Mouse (Mus musculus): Measurements from ENCODE around the gene Olfr924. TPM values are rescaled to one million over a fixed set of nuclear protein-coding genes. Genes with fewer than 3 reads are reported as not detected.
"Not testable (repeated sequence)": the region's sequence is repeated elsewhere in the genome, so short reads cannot be mapped to it uniquely, and the experiment has no call there.

Olfr924 gene
- polyA plus RNA-seq (2015; fragmentation: Nextera tagmentation; extraction: Ambion mirVana) = not detected in 2 replicates

DNA sequence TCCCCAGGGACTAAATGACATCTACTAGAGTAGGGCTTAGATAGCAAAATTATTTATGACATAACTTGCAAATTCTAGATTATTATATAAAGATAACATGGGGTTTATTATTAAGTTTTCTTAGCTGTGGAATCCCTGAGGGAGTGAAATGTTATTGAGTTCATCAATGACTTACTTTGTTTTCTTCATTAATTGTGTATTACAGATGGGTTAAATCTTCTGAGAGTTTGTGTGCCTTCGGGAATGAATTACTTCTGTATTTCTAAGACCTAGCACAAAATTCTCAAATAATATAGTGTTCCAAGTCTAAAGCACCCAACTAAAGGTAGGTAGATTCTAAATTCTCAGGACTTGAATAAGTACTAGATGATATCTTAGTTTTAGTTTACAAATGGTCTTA is at the start of gene Olfr924:
Gene Olfr924, plus strand, starts transcription at position 301 of the 400 bp plus-strand sequence.
- Histone ChIP-seq H3K27me3 (no peaks in the 10 kb centered on the region), H3K4me3 (no peak within 1 kb of the TSS), H3K9me3 (no peaks in the 10 kb centered on the region), H3K4me1 (no peaks in the 10 kb centered on the region), H3K36me3 (no peaks in the 10 kb centered on the region), H3K27ac (no peak within 1 kb of the TSS), H3K4me2 (no peak within 1 kb of the TSS), H3K9ac (no peak within 1 kb of the TSS)
- 86% methylated on average over 1 of the region's 1 CpGs for WGBS
- ATAC-seq (ENCODE audit: insufficient number of reproducible peaks, insufficient read depth, low FRiP score, low TSS enrichment, low read depth) = no peak

GRCm38 (mm10) chr9:38805696-38806095 is 38.6 kb upstream of the Olfr924 start:
- Histone ChIP-seq H3K9me3 (no peaks in the 10 kb centered on the region), H3K4me1 (no peaks in the 10 kb centered on the region), H3K36me3 (no peaks in the 10 kb centered on the region), H3K4me2 (no peak overlapping the region), H3K4me3 (no peak overlapping the region), H3K27me3 (no peaks in the 10 kb centered on the region), H3K9ac (no peak overlapping the region), H3K27ac (no peak overlapping the region)
- no peak for ATAC-seq (ENCODE audit: insufficient number of reproducible peaks, insufficient read depth, low FRiP score, low TSS enrichment, low read depth)

GRCm38 (mm10) chr9:38814314-38814713 is 29.9 kb upstream of the Olfr924 start, which contains the start of gene Olfr922:
Gene Olfr922 (plus strand): TSS chr9:38814614.
- H3K4me1 ChIP-seq = no peaks in the 10 kb centered on the region
- H3K4me3 ChIP-seq = no peak within 1 kb of the TSS
- H3K4me2 ChIP-seq = no peak within 1 kb of the TSS
- ATAC-seq (ENCODE audit: insufficient number of reproducible peaks, insufficient read depth, low FRiP score, low TSS enrichment, low read depth) = no peak
- H3K27me3 ChIP-seq = no peaks in the 10 kb centered on the region
- H3K36me3 ChIP-seq = no peaks in the 10 kb centered on the region
- no peak within 1 kb of the TSS for H3K9ac ChIP-seq
- H3K27ac ChIP-seq = no peak within 1 kb of the TSS
- H3K9me3 ChIP-seq = no peaks in the 10 kb centered on the region
- WGBS = 67% methylated on average over 2 of the region's 2 CpGs

GRCm38 (mm10) chr9:38815458-38815986 is 28.7 kb upstream of the Olfr924 start:
- H3K4me1 ChIP-seq = no peaks in the 10 kb centered on the region
- H3K4me2 ChIP-seq = no peak overlapping the region
- H3K36me3 ChIP-seq = no peaks in the 10 kb centered on the region
- ATAC-seq (ENCODE audit: insufficient number of reproducible peaks, insufficient read depth, low FRiP score, low TSS enrichment, low read depth) = no peak
- no peak overlapping the region for H3K27ac ChIP-seq
- WGBS = 88% methylated on average over 1 of the region's 1 CpGs
- H3K4me3 ChIP-seq = no peak overlapping the region
- no peaks in the 10 kb centered on the region for H3K9me3 ChIP-seq
- no peaks in the 10 kb centered on the region for H3K27me3 ChIP-seq
- no peak overlapping the region for H3K9ac ChIP-seq

GRCm38 (mm10) chr9:38826245-38826644 is 18.0 kb upstream of the Olfr924 start, which contains the start of gene Olfr923:
Gene Olfr923 (plus strand): TSS chr9:38826545.
- no peak for ATAC-seq (ENCODE audit: insufficient number of reproducible peaks, insufficient read depth, low FRiP score, low TSS enrichment, low read depth)
- Histone ChIP-seq H3K27ac (no peak within 1 kb of the TSS), H3K4me1 (no peaks in the 10 kb centered on the region), H3K9ac (no peak within 1 kb of the TSS), H3K4me3 (no peak within 1 kb of the TSS), H3K4me2 (no peak within 1 kb of the TSS), H3K9me3 (no peaks in the 10 kb centered on the region), H3K27me3 (no peaks in the 10 kb centered on the region), H3K36me3 (no peaks in the 10 kb centered on the region)
- WGBS = 84% methylated on average over 1 of the region's 1 CpGs

DNA sequence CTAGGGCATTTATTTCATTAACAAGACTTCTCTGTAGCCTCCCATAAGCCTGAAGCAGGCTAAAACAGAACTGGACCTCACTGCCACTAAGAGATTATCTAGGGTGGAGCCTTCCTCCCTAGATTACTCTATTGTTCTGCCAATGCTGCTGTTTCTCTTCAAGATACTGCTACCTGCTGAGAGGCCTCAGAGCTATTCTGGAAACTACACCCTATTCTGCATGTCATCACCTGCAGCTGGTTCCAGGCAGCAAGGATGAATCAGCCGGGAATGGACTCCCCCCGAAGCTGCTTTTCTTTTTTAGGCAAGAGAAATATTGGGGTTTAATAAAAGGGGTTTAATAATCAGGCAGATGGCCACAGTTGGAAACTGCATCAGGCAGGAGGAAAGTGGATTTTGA is 11.2 kb upstream of the Olfr924 start:
- 77% methylated on average over 2 of the region's 2 CpGs for WGBS
- H3K27ac ChIP-seq = no peak overlapping the region
- no peak overlapping the region for H3K9ac ChIP-seq
- no peak overlapping the region for H3K4me2 ChIP-seq
- H3K4me3 ChIP-seq = no peak overlapping the region
- H3K4me1 ChIP-seq = no peaks in the 10 kb centered on the region
- H3K36me3 ChIP-seq = no peaks in the 10 kb centered on the region
- no peaks in the 10 kb centered on the region for H3K27me3 ChIP-seq
- ATAC-seq (ENCODE audit: insufficient number of reproducible peaks, insufficient read depth, low FRiP score, low TSS enrichment, low read depth) = no peak
- no peaks in the 10 kb centered on the region for H3K9me3 ChIP-seq

GRCm38 (mm10) chr9:38854760-38855159 is 10.5 kb downstream of the Olfr924 start, which contains the start of gene Olfr26:
Gene Olfr26 (plus strand): TSS chr9:38855060.
- no peak for ATAC-seq (ENCODE audit: insufficient number of reproducible peaks, insufficient read depth, low FRiP score, low TSS enrichment, low read depth)
- Histone ChIP-seq H3K4me2 (no peak within 1 kb of the TSS), H3K27me3 (no peaks in the 10 kb centered on the region), H3K27ac (no peak within 1 kb of the TSS), H3K36me3 (no peaks in the 10 kb centered on the region), H3K4me3 (no peak within 1 kb of the TSS), H3K9ac (no peak within 1 kb of the TSS), H3K4me1 (no peaks in the 10 kb centered on the region), H3K9me3 (no peaks in the 10 kb centered on the region)

DNA sequence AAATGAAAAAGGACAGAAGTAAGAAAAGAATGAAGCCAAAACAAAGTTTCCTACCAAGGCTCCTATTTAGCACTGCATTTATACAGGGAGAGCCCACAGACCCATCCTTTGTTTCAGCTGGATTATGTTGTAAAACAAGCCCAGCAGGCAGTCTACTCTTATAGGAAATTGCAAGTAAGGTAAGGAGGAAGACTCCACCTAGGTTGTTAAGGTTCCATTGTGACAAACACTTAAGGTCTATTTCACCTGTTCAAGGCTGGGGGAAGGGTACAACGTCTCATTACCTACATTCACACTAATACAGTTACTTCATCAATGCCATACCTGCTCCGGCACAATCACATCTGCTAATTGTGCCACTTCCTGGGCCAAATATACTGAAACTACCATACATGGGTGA is 30.6 kb downstream of the Olfr924 start:
- H3K9me3 ChIP-seq; H3K4me1 ChIP-seq; H3K4me3 ChIP-seq; H3K27ac ChIP-seq; ATAC-seq (ENCODE audit: insufficient number of reproducible peaks, insufficient read depth, low FRiP score, low TSS enrichment, low read depth); H3K36me3 ChIP-seq; H3K9ac ChIP-seq; H3K4me2 ChIP-seq; H3K27me3 ChIP-seq: not testable (repeated sequence)
- WGBS = 58% methylated on average over 2 of the region's 2 CpGs

DNA sequence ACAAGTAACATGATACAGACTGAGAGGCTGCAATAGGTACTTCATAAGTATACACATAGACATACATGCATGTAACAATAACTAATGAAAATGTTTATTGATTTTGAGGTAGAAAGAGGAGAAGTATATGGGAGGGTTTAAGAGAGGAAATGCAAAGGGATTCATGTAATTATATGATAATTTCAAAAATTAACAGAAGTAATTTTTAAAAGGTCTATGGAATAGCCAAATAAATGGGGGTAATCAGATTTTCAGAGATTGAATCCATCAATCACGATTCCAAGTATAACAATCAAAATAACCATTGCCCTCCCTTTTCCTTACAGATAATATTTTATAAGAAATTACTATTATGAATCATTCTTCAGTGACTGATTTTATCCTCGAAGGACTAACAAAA is 32.6 kb downstream of the Olfr924 start, which contains the start of gene Olfr926:
Gene Olfr926, plus strand, starts transcription at position 301 of the 400 bp plus-strand sequence.
- Histone ChIP-seq H3K27ac (no peak within 1 kb of the TSS), H3K4me1 (no peaks in the 10 kb centered on the region), H3K27me3 (no peaks in the 10 kb centered on the region), H3K36me3 (no peaks in the 10 kb centered on the region), H3K9ac (no peak within 1 kb of the TSS), H3K4me3 (no peak within 1 kb of the TSS), H3K9me3 (peaks cover 6% of the 10 kb centered on the region), H3K4me2 (no peak within 1 kb of the TSS)
- 78% methylated on average over 2 of the region's 2 CpGs for WGBS
- no peak for ATAC-seq (ENCODE audit: insufficient number of reproducible peaks, insufficient read depth, low FRiP score, low TSS enrichment, low read depth)

Other genes with a start within 250 kb of the Olfr924 start
- not detected in 2 replicates for gene Olfr914, start 239.3 kb upstream of the Olfr924 start, polyA plus RNA-seq (2015; fragmentation: Nextera tagmentation; extraction: Ambion mirVana)
- not detected in 2 replicates for gene Olfr916, start 184.6 kb upstream of the Olfr924 start, polyA plus RNA-seq (2015; fragmentation: Nextera tagmentation; extraction: Ambion mirVana)
- gene Olfr917, start 178.6 kb upstream of the Olfr924 start, polyA plus RNA-seq (2015; fragmentation: Nextera tagmentation; extraction: Ambion mirVana) = not detected in 2 replicates
- gene Olfr918, start 169.8 kb upstream of the Olfr924 start, polyA plus RNA-seq (2015; fragmentation: Nextera tagmentation; extraction: Ambion mirVana) = not detected in 2 replicates
- gene Olfr919, start 140.8 kb upstream of the Olfr924 start, polyA plus RNA-seq (2015; fragmentation: Nextera tagmentation; extraction: Ambion mirVana) = not detected in 2 replicates
- 19.4 and 22.7 TPM in 2 replicates for gene Vwa5a, start 126.2 kb upstream of the Olfr924 start, polyA plus RNA-seq (2015; fragmentation: Nextera tagmentation; extraction: Ambion mirVana)
- gene Olfr920, start 92.2 kb upstream of the Olfr924 start, polyA plus RNA-seq (2015; fragmentation: Nextera tagmentation; extraction: Ambion mirVana) = 0.04 TPM in 1 of 2 replicates, not detected in the other
- gene Olfr921, start 71.4 kb upstream of the Olfr924 start, polyA plus RNA-seq (2015; fragmentation: Nextera tagmentation; extraction: Ambion mirVana) = not detected in 2 replicates
- gene Olfr922, start 29.8 kb upstream of the Olfr924 start, polyA plus RNA-seq (2015; fragmentation: Nextera tagmentation; extraction: Ambion mirVana) = not detected in 2 replicates
- 0.10 TPM in 1 of 2 replicates, not detected in the other for gene Olfr923, start 17.9 kb upstream of the Olfr924 start, polyA plus RNA-seq (2015; fragmentation: Nextera tagmentation; extraction: Ambion mirVana)
- not detected in 2 replicates for gene Olfr26, start 10.6 kb downstream of the Olfr924 start, polyA plus RNA-seq (2015; fragmentation: Nextera tagmentation; extraction: Ambion mirVana)
- gene Olfr926, start 32.7 kb downstream of the Olfr924 start, polyA plus RNA-seq (2015; fragmentation: Nextera tagmentation; extraction: Ambion mirVana) = not detected in 2 replicates
- gene Olfr930, start 85.4 kb downstream of the Olfr924 start, polyA plus RNA-seq (2015; fragmentation: Nextera tagmentation; extraction: Ambion mirVana) = not detected in 2 replicates
- gene Olfr933, start 127.9 kb downstream of the Olfr924 start, polyA plus RNA-seq (2015; fragmentation: Nextera tagmentation; extraction: Ambion mirVana) = not detected in 2 replicates
- not detected in 2 replicates for gene Olfr934, start 143.9 kb downstream of the Olfr924 start, polyA plus RNA-seq (2015; fragmentation: Nextera tagmentation; extraction: Ambion mirVana)
- gene Olfr935, start 155.2 kb downstream of the Olfr924 start, polyA plus RNA-seq (2015; fragmentation: Nextera tagmentation; extraction: Ambion mirVana) = not detected in 2 replicates
- not detected in 2 replicates for gene Olfr146, start 178.9 kb downstream of the Olfr924 start, polyA plus RNA-seq (2015; fragmentation: Nextera tagmentation; extraction: Ambion mirVana)
- gene Olfr937, start 220.5 kb downstream of the Olfr924 start, polyA plus RNA-seq (2015; fragmentation: Nextera tagmentation; extraction: Ambion mirVana) = not detected in 2 replicates
- gene Olfr938, start 234.4 kb downstream of the Olfr924 start, polyA plus RNA-seq (2015; fragmentation: Nextera tagmentation; extraction: Ambion mirVana) = not detected in 2 replicates

Measured in embryonic facial prominence, embryonic 13.5 days (tissue).